Mouse (Mus musculus) left cerebral cortex, adult 8-10 months (tissue): ENCODE measurements around the gene Cop1. TPM values are rescaled to one million over a fixed set of nuclear protein-coding genes. Genes with fewer than 3 reads are reported as not detected.

ENCODE experiments used
- DNase-seq, 2 experiments: peaks; one replicate each; pipeline ENCODE4 v3.0.0; 2022; ENCODE audit warnings: low spot score in 2 of 2
- total RNA-seq, 4 experiments: library from RNA; stranded (reverse); gene quantifications; 2 replicates each; pipeline ENCODE4 v1.2.4; 2022

The Cop1 gene
- total RNA-seq, 4 experiments from 2014 or later, result 110 to 141 (median 129) TPM

GRCm38 (mm10) chr1:159290219-159290618 lies 58.1 kb downstream of the Cop1 start:
- no peak for DNase-seq

GRCm38 (mm10) chr1:159290859-159291258 lies 58.7 kb downstream of the Cop1 start:
- DNase-seq, result no peak

- DNase-seq, result no peak
Measured at GRCm38 (mm10) chr1:159301418-159302082, 69.4 kb downstream of the Cop1 start.

GRCm38 (mm10) chr1:159313625-159314024 lies 81.5 kb downstream of the Cop1 start:
- DNase-seq, result no peak

GRCm38 (mm10) chr1:159322586-159322985 lies 90.5 kb downstream of the Cop1 start:
- DNase-seq, result no peak

- DNase-seq, result no peak
Measured at GRCm38 (mm10) chr1:159331008-159331407, 98.9 kb downstream of the Cop1 start.

GRCm38 (mm10) chr1:159334157-159334556 lies 102.0 kb downstream of the Cop1 start:
- DNase-seq, result no peak

- no peak for DNase-seq
Measured at GRCm38 (mm10) chr1:159342355-159342754, 110.2 kb downstream of the Cop1 start.

- no peak for DNase-seq
Measured at GRCm38 (mm10) chr1:159355027-159355570, 123.0 kb downstream of the Cop1 start.

GRCm38 (mm10) chr1:159358713-159359112 lies 126.6 kb downstream of the Cop1 start:
- DNase-seq, result no peak

GRCm38 (mm10) chr1:159371881-159372390 lies 139.8 kb downstream of the Cop1 start:
- DNase-seq, result no peak

GRCm38 (mm10) chr1:159382218-159382617 lies 150.1 kb downstream of the Cop1 start:
- no peak for DNase-seq

- no peak for DNase-seq
Measured at GRCm38 (mm10) chr1:159382916-159383315, 150.8 kb downstream of the Cop1 start.

- DNase-seq, result peak in 1 of 2 experiments; percentile 69
Measured at GRCm38 (mm10) chr1:159386458-159386857, 154.3 kb downstream of the Cop1 start.

GRCm38 (mm10) chr1:159388565-159389024 lies 156.5 kb downstream of the Cop1 start:
- DNase-seq, result peak in 1 of 2 experiments; percentile 28

- DNase-seq, result peak; percentile 73 to 86
Measured at GRCm38 (mm10) chr1:159390049-159390448, 157.9 kb downstream of the Cop1 start.

GRCm38 (mm10) chr1:159392667-159393066 lies 160.5 kb downstream of the Cop1 start:
- no peak for DNase-seq

- DNase-seq, result peak in 1 of 2 experiments; percentile 91
Measured at GRCm38 (mm10) chr1:159393070-159393699, 161.1 kb downstream of the Cop1 start.

GRCm38 (mm10) chr1:159393931-159394330 lies 161.8 kb downstream of the Cop1 start:
- no peak for DNase-seq

GRCm38 (mm10) chr1:159396515-159396914 lies 164.4 kb downstream of the Cop1 start:
- no peak for DNase-seq
